Mouse (Mus musculus): ENCODE measurements around the gene Gja1.

Gja1 gene

GRCm38 (mm10) chr10:56415894-56416570, 38.9 kb downstream of the Gja1 start:
- no peak for DNase-seq (ENCODE audit: low spot score)

GRCm38 (mm10) chr10:56422518-56422917, 45.4 kb downstream of the Gja1 start:
- DNase-seq (ENCODE audit: low spot score): no peak

DNA sequence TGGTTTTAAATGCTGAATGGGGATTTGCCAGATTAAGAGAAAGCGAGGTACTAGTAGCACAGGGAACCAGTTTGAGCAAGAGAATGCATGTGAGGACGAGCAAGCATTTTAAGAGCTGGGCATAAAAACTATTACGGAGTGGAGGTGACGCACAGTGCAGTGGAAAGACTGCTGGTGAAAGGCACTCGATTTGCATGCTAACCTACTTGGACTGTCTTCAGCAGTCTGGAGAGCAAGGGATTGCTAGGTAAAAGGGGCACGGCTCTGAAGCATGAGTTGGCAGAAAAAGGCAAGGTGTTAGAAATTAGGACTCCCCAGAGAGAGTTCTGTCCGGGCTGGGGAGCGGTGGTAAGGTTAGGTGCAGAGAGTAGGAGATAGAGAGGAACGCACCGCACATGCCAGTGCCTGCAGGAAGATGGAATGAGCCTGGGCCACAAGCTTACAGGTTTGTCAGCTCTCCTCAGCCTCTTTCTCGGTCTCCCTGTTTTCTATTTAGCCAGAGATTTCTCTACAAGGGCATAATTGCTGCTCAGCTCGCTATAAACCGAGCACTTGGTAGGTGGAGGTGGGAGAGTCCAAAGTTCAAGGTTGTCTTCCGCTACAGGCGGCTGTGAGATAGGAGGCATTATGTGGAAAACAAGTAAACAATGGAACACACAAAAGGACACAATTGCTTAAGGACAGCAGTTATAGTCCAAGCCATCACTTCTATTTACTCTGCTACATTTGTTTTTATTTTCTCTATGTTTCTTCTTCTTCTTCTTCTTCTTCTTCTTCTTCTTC, 48.1 kb downstream of the Gja1 start:
- no peak for DNase-seq (ENCODE audit: low spot score)

DNA sequence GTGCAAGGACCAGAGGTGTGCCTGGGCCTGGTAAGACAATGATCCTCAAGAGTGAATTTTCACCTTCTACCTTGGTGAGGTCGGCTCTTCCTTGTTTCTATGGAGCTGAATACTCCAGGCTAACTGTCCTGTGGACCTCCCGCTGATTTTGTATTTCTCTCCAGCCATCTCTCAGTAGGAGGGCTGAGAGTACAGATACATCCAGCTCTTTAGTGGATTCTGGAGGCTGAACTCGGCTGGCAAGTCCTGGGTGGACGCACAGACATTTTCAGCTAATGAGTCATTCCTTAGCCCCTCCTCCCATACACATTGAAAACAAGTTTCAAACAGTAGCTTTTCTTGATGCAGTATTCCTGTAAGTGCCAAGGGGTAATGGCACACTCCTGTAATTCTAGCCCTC, 49.2 kb downstream of the Gja1 start:
- DNase-seq (ENCODE audit: low spot score): no peak

- DNase-seq (ENCODE audit: low spot score): no peak
Measured at GRCm38 (mm10) chr10:56427382-56427781, 50.3 kb downstream of the Gja1 start.

- DNase-seq (ENCODE audit: low spot score): no peak
Measured at GRCm38 (mm10) chr10:56427827-56428226, 50.7 kb downstream of the Gja1 start.

- no peak for DNase-seq (ENCODE audit: low spot score)
Measured at GRCm38 (mm10) chr10:56429011-56429410, 51.9 kb downstream of the Gja1 start.

DNA sequence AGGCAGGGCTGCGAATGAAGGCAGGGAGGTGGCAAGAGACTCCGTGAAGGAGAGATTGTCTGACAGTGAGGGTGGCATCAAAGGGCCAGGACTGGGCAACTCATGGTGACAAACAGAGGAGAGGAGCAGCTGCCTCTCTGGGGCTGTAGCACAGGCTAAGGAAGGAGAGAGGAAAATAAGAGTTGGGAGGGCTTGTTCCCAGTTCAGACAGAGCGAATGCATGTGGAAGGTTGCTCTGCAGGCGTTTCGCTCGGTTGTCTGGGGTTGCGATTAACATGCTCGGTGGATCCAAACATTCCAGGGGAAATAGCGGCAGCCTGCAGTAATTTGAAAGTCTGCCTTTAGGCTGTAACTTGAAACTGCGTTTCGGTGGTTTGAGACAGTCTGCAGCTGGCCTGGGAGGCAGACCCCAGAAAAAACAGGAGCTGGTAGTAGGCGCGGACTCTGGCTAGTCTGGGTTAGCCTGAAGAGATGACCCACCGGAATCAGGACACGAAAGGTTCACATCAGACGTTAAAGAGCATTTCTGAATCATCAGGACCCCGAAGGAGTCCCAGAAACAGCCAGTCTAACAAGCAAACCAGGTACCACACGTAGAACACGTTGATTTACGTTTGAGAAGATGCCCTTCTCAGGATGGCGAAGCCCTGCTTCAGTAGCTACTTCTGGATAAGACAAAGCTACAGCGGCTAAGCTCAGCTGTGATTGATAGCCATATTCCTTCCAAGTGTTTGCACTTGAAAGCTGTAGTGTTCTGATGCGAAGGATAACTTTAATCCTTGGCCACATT, 54.7 kb downstream of the Gja1 start:
- peak; percentile 80 for DNase-seq (ENCODE audit: low spot score)

DNA sequence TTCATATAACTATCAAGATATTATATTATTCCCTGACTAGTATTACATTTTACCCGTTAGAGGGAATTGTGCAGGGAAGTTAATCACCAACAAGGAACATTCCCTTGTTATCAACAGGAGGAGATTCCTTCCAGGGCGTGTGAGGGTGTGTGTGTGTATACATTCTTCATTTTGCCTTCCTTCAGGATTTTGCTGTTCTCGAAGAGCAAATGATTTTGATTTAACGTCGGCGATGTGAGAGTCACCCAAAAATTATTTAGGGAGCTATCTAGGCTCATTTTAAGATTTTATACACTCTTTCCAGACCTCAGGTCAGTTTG, 55.2 kb downstream of the Gja1 start:
- no peak for DNase-seq (ENCODE audit: low spot score)

DNA sequence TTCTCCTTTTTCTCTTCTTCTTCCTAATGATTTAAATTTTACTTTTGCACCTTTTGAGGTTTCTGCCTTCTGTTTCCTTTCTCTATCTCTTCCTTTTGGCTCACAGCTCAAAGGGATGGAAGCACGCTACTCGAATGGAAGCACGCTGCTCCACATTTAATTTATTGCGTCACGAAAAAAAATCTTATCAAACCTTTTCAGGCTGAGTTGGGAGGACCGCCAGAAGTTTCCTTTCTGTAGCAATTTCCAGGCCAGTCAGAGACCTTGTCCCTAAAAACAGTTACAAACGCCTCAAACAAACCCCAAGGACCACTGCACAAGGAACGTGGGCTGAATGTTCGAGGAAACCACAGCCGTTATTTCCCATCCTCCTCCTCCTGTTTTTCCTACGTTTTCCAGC, 60.2 kb downstream of the Gja1 start:
- DNase-seq (ENCODE audit: low spot score): no peak

- DNase-seq (ENCODE audit: low spot score): no peak
Measured at GRCm38 (mm10) chr10:56439638-56440037, 62.5 kb downstream of the Gja1 start.

DNA sequence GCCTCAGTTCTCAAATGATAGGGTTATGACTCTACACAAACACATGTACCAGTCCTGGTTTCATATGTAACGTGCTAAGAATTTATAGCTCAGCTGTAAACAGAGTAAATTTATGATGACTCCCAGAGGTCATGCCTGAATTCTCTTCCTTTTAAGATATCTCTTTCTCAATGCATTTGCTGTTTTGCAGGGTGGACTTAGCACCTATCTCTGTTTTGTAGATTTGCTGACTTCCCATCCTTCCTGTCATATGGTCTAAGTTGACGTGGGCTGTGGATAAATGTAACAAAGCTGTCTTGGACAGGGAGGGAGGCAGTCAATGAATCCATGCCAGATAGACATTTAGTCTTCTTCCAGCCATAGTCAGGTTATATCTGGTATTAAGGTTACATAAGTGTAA, 67.3 kb downstream of the Gja1 start:
- DNase-seq (ENCODE audit: low spot score): no peak

DNA sequence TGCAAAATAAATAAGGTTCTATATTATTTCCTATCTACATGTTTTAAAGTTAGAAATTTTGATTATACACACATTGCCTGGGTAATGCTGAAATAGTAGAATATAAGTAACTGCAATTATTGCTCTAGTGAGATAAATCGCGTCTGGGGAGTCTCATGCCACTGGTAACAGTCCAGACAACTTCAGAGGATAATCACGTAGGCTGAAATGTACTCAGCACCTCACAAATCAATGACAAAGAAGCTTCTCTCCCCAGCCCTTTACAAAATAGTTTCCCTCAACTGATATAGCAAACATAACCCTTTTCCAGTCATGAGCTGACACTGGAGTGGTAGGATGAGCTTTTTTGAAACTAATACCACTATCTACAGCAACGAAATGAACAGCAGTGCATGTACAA, 71.9 kb downstream of the Gja1 start:
- no peak for DNase-seq (ENCODE audit: low spot score)
